Mouse (Mus musculus): ENCODE measurements at regions not wholly inside any gene's neighbourhood (a gene's known extent, or its start where the extent isn't known, plus 50 kb on each side); places are given as distances from the start of the nearest gene placed in this dataset.

GRCm38 (mm10) chr3:49504581-49504980, 252.5 kb downstream of the Pcdh18 start:
- DNase-seq, result peak; percentile 10

GRCm38 (mm10) chr3:49502351-49502750, 254.8 kb downstream of the Pcdh18 start:
- no peak for DNase-seq

GRCm38 (mm10) chr3:49485105-49485504, 272.0 kb downstream of the Pcdh18 start:
- DNase-seq, result no peak
